Mouse (Mus musculus) liver, postnatal 0 days (tissue): ENCODE measurements around the gene Pold4.

Experiments
- CTCF ChIP-seq: sonication (generic); IDR thresholded peaks from 2 replicates; pipeline ENCODE4 v1.5.1; 2016; ENCODE audit warnings: antibody characterized with exemption, low read depth
- EP300 ChIP-seq: IDR thresholded peaks from 2 replicates; pipeline ENCODE4 v1.6.1; 2016; ENCODE audit warnings: antibody characterized with exemption, low read depth, mild to moderate bottlenecking

- peak; percentile 83 for TF ChIP-seq CTCF
- no peak for TF ChIP-seq EP300
Measured at GRCm38 (mm10) chr19:4282898-4283553, 51.3 kb downstream of the Pold4 start, which contains the start of gene Ankrd13d.
